Mouse (Mus musculus) left cerebral cortex, postnatal 25 days (tissue): Measurements from ENCODE around the gene Rgs8. TPM values are rescaled to one million over a fixed set of nuclear protein-coding genes. Genes with fewer than 3 reads are reported as not detected.

Experiments used
- DNase-seq, 2 experiments: peaks; one replicate each; pipeline ENCODE4 v3.0.0; 2022; ENCODE audit warnings: low spot score in 2 of 2, mixed read lengths in 1 of 2
- intact Hi-C: fragments of 180-260 bp; cut with DNase I; formaldehyde crosslinking; loops from one replicate; pipeline ENCODE4 v1.15.1; 2025
- total RNA-seq, 2 experiments: library from RNA; stranded (reverse); gene quantifications; 2 replicates each; pipeline ENCODE4 v1.2.3; 2021

Rgs8 gene
- total RNA-seq, 2 experiments from 2014 or later = 55.9 to 77.4 TPM

GRCm38 (mm10) chr1:153737101-153738085 lies 84.6 kb downstream of the Rgs8 start:
- DNase-seq = peak in 1 of 2 experiments; percentile 51
- intact Hi-C loops = loop anchor here (2.0 kb wide), 1 partner anchor 59 kb away; no protein-coding TSS in a partner anchor

GRCm38 (mm10) chr1:153739437-153740015 lies 86.7 kb downstream of the Rgs8 start:
- DNase-seq = no peak
- intact Hi-C loops = loop anchor here (2.0 to 10.0 kb wide), 2 partner anchors 61 to 255 kb away; partner anchors contain the start of gene Dhx9

GRCm38 (mm10) chr1:153740145-153740544 lies 87.3 kb downstream of the Rgs8 start, which contains the start of gene Rgs16:
Rgs16 (plus strand) TSS chr1:153740349.
- intact Hi-C loops = loop anchor here (10.0 kb wide), 1 partner anchor 255 kb away; the partner anchor contains the start of gene Dhx9
- DNase-seq = peak; percentile 51 to 54

GRCm38 (mm10) chr1:153740775-153741400 lies 88.1 kb downstream of the Rgs8 start:
- intact Hi-C loops = loop anchor here (10.0 kb wide), 1 partner anchor 256 kb away; the partner anchor contains the start of gene Dhx9
- no peak for DNase-seq

- no peak for DNase-seq
- intact Hi-C loops = loop anchor here (1.0 to 10.0 kb wide), 2 partner anchors 184 to 257 kb away; partner anchors contain the start of gene Dhx9
These were observed 88.9 kb downstream of the Rgs8 start for GRCm38 (mm10) chr1:153741551-153742316.

GRCm38 (mm10) chr1:153742374-153743155 lies 89.7 kb downstream of the Rgs8 start:
- peak; percentile 79 to 81 for DNase-seq
- intact Hi-C loops = loop anchor here (1.0 to 10.0 kb wide), 2 partner anchors 185 to 258 kb away; partner anchors contain the start of gene Dhx9

GRCm38 (mm10) chr1:153746119-153746670 lies 93.4 kb downstream of the Rgs8 start:
- intact Hi-C loops = loop anchor here (1.0 to 10.0 kb wide), 4 partner anchors 101 to 435 kb away; partner anchors contain the start of gene Dhx9
- DNase-seq = no peak

DNA sequence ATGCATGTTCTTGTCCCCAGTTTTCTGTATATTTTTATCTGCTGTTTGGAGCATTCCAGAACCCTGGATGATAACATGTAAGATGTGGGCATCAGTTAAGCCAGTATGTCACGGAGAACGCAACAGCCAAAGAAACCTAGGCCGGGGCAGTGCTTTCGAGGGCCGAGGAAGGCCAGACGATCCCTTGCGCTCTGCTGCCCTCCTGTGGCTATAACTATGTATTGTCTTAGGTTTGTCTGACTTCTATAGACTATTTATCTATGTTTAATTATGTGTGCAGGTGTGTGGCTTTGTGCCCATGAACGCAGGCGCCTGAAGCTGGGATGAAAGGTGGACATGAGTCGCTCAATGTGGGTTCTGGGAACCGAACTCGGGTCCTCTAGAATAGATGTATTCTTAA lies 93.9 kb downstream of the Rgs8 start:
- DNase-seq = peak; percentile 73
- intact Hi-C loops = loop anchor here (1.0 to 10.0 kb wide), 4 partner anchors 101 to 434 kb away; partner anchors contain the start of gene Dhx9

DNA sequence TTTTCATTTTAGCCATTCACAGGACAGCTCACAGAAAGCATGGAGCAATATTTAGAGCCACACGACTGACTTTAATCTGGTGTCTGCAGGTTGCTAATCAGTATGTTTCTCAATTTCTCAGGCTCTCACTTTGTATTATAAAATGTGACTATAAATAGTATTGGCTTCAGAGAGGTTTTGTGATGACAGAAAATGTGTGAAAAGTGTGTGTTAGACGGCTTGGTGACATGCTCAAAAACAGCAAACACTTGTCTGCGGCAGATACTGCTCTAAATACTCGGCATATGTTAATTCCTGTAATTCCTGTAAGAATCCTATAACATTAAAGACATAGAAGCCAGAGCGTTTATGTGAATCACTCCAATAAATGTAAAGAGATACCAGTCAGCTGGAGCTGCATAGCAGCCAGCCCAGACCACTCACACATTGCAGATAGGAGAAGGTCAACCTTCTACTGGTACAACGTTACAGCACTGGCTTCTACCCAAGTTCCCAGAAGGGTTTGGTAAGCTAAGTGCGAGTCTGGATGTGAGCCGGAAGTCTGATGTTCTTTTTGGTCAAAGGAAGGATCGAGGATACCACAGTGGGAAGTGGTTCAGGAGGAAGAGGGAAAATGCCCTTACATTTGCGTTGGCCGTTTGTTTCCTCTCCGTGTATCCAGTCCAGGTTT lies 95.2 kb downstream of the Rgs8 start:
- intact Hi-C loops = loop anchor here (2.0 to 10.0 kb wide), 3 partner anchors 99 to 433 kb away; partner anchors contain the start of gene Dhx9
- no peak for DNase-seq

- DNase-seq = no peak
- intact Hi-C loops = loop anchor here (5.0 to 10.0 kb wide), 2 partner anchors 99 to 264 kb away; partner anchors contain the start of gene Dhx9
These were observed 95.7 kb downstream of the Rgs8 start for GRCm38 (mm10) chr1:153748549-153748948.

DNA sequence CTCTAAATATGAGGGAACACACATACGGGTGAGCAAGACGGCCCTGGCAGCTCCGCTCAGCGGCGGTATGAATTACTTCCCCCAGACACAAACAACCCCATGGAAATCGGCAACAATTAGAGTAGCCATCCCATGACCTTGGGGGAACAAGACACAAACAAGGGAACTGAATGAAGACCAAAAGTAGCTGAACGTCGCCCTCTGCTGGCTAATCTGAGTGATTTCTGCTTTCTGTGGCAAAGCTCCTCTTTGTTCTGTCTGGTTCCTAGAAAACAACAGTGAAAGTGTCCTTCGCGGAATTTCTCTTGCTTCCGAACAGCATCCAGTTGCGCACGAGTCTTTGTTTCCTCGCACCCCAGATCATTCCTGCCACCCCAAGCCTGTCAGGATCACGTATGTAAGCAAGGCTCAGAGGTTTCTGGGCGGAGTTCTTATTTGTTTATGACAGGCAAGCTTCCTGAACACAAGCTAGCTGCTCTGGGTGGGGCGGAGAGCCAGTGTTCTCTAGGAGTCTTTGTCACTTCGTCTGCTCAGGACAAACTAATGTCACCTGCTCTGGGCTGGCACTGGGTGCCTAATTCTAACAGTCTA lies 96.5 kb downstream of the Rgs8 start, which contains the start of gene Rnasel:
Gene Rnasel, plus strand, starts transcription at position 216 of the 591 bp plus-strand sequence.
- peak; percentile 59 to 73 for DNase-seq
- intact Hi-C loops = loop anchor here (5.0 to 10.0 kb wide), 2 partner anchors 98 to 265 kb away; partner anchors contain the start of gene Dhx9

Other genes with a start within 250 kb of the Rgs8 start
- 1 to 10 TPM; 1.6 to 3.0 TPM for gene Shcbp1l, start 227.9 kb upstream of the Rgs8 start, total RNA-seq
- gene Dhx9, start 165.4 kb upstream of the Rgs8 start, total RNA-seq = 100 to 1,000 TPM; 100 to 102 TPM
- gene Npl, start 103.0 kb upstream of the Rgs8 start, total RNA-seq = 1 to 10 TPM; 5.0 to 5.9 TPM
- 1 to 10 TPM; 7.1 to 8.7 TPM for gene Rgs16, start 87.3 kb downstream of the Rgs8 start, total RNA-seq
- 1 to 10 TPM; 8.8 to 9.3 TPM for gene Rnasel, start 96.4 kb downstream of the Rgs8 start, total RNA-seq
- gene Rgsl1, start 191.1 kb downstream of the Rgs8 start, total RNA-seq = 1 to 10 TPM; 1.2 to 1.6 TPM
- not detected for gene Teddm1b, start 221.3 kb downstream of the Rgs8 start, total RNA-seq
- gene Teddm1a, start 238.7 kb downstream of the Rgs8 start, total RNA-seq = not detected
- 1,000 to 10,000 TPM; 1,850 to 1,886 TPM for gene Glul, start 246.9 kb downstream of the Rgs8 start, total RNA-seq
- gene Teddm2, start 247.2 kb downstream of the Rgs8 start, total RNA-seq = 1 to 10 TPM; 2.9 to 4.0 TPM